Mouse (Mus musculus): ENCODE results near the gene H2-M3. TPM values are rescaled to one million over a fixed set of nuclear protein-coding genes. Genes with fewer than 3 reads are reported as not detected.
A peak's percentile ranks its signal among the peaks of the same experiment; 100 is the strongest.
"Not testable (repeated sequence)": the region's sequence is repeated elsewhere in the genome, so short reads cannot be mapped to it uniquely, and the experiment has no call there.

Gene H2-M3
- polyA plus RNA-seq (2014; fragmentation: Nextera tagmentation; extraction: Ambion mirVana) = 0.90 and 1.8 TPM in 2 replicates

DNA sequence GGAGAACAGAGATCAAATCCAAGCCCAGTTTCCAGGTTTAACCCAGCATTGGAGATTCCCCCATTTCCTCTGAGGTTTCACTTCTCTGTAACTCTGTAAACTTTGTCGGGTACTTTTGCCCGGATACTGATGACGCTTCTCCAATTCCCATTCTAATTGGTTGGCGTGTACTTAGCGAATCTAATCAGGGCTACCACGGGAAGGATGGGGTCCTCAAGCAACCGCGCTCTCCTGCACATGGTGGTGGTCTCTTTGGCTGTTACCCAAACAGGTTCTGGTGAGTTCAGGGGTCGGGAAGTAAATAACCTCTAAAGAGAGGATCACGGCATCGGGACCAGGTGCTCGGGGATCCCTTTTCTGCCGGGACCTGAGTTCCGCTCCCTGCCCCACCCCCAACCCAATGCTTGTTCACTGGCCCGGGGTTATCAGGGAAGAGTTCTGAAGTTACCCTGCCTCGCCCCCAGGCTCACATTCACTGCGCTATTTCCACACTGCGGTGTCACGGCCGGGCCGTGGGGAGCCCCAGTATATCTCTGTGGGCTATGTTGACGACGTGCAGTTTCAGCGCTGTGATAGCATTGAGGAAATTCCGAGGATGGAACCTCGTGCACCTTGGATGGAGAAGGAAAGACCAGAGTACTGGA, at the start of gene H2-M3:
Gene H2-M3 (plus strand): TSS at position 163 of the 644 bp plus-strand sequence.
- peak within 1 kb of the TSS; percentile 51 for H3K9ac ChIP-seq
- peak within 1 kb of the TSS; percentile 47 for H3K4me3 ChIP-seq (replicated peaks; ENCODE audit: low read length)
- peak within 1 kb of the TSS; percentile 94 for H3K4me2 ChIP-seq (replicated peaks)
- WGBS = 5% methylated on average over 26 of the region's 26 CpGs
- H3K36me3 ChIP-seq (replicated peaks; ENCODE audit: control insufficient read depth, insufficient read depth) = no peaks in the 10 kb centered on the region
- no peaks in the 10 kb centered on the region for H3K9me3 ChIP-seq (ENCODE audit: control insufficient read depth, low read length)
- no peak within 1 kb of the TSS for H3K27ac ChIP-seq
- H3K4me1 ChIP-seq (replicated peaks; ENCODE audit: control insufficient read depth, insufficient read depth, low read length) = no peaks in the 10 kb centered on the region
- peak; percentile 97 for ATAC-seq (ENCODE audit: low FRiP score)
- peak; percentile 99 for DNase-seq (ENCODE audit: low spot score)
- H3K27me3 ChIP-seq (ENCODE audit: control insufficient read depth, insufficient read depth, low read length) = peaks cover 4% of the 10 kb centered on the region; the same call in 1 of the 2 replicates

DNA sequence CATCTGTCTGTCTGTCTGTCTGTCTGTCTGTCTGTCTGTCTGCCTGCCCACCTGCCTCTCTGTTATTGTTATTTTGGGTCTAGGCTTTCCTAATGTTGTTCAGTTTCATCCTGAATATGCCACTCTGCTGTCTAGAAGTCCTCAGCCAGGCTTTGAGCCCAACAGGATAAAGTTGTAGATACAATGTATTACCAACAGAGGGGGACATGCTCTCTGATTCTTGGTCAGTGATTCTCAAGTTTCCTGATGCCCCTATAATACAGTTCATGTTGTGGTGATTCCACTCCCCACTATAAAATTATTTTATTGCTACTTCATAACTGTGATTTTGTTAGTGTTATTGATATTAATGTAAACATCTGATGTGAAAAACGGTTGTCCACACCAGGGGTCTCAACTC, 48.1 kb upstream of the H2-M3 start:
- H3K27ac ChIP-seq = no peak overlapping the region
- no peaks in the 10 kb centered on the region for H3K27me3 ChIP-seq (ENCODE audit: control insufficient read depth, insufficient read depth, low read length)
- H3K4me3 ChIP-seq (replicated peaks; ENCODE audit: low read length) = no peak overlapping the region
- DNase-seq (ENCODE audit: low spot score) (no peak), ATAC-seq (ENCODE audit: low FRiP score) (no peak)
- H3K9me3 ChIP-seq (ENCODE audit: control insufficient read depth, low read length) = no peaks in the 10 kb centered on the region
- 10% methylated on average over 1 of the region's 1 CpGs for WGBS
- H3K36me3 ChIP-seq (replicated peaks; ENCODE audit: control insufficient read depth, insufficient read depth) = no peaks in the 10 kb centered on the region
- H3K4me1 ChIP-seq (replicated peaks; ENCODE audit: control insufficient read depth, insufficient read depth, low read length) = no peaks in the 10 kb centered on the region
- H3K4me2 ChIP-seq (replicated peaks) = no peak overlapping the region
- H3K9ac ChIP-seq = no peak overlapping the region

DNA sequence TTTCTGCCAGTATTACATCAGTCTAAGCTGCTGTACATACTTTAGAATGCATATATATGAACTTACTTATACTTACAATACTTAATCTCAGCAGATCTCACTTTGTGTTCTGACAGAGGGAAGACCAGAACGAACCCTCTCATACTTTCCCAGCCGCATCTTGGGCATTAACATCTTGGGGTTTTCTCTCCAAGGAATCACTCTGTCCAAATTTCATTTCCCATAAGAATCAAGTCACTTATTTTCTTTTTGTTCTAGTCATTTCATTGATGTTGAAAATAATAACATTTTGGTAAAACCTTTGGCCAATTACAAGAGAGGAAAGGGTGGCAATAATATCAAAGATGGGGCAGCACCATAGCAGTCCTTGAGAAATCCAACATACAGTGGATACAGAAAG, 32.8 kb upstream of the H2-M3 start, which contains the start of gene Olfr97:
Gene Olfr97 (minus strand): TSS at position 101 of the 400 bp plus-strand sequence.
- not testable (repeated sequence) for DNase-seq (ENCODE audit: low spot score); H3K9ac ChIP-seq
- 94% methylated on average over 2 of the region's 2 CpGs for WGBS

DNA sequence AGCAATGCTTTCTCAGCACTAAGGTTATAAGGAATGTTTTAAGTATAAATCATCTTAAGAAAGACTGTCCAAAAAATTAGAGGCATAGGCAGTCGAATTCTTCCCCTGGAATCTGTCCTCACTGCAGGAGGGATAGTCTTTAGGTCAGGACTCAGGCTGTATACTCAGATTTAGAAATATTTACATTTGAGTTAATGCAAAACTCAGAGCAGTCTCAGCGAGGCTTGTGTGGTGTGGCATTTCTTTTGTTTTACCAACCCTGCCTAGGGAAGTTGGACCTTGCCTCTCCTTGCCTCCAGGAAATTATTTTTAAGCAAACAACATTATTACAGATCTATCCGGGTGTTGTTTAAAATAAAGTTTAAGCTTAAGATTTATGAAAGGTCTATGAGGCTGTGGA, 27.8 kb upstream of the H2-M3 start:
- no peaks in the 10 kb centered on the region for H3K9me3 ChIP-seq (ENCODE audit: control insufficient read depth, low read length)
- WGBS = 58% methylated on average over 3 of the region's 3 CpGs
- no peaks in the 10 kb centered on the region for H3K27me3 ChIP-seq (ENCODE audit: control insufficient read depth, insufficient read depth, low read length)
- DNase-seq (ENCODE audit: low spot score) (no peak), ATAC-seq (ENCODE audit: low FRiP score) (no peak)
- no peak overlapping the region for H3K27ac ChIP-seq
- H3K4me2 ChIP-seq (replicated peaks) = no peak overlapping the region
- no peaks in the 10 kb centered on the region for H3K36me3 ChIP-seq (replicated peaks; ENCODE audit: control insufficient read depth, insufficient read depth)
- no peaks in the 10 kb centered on the region for H3K4me1 ChIP-seq (replicated peaks; ENCODE audit: control insufficient read depth, insufficient read depth, low read length)
- H3K9ac ChIP-seq = no peak overlapping the region
- H3K4me3 ChIP-seq (replicated peaks; ENCODE audit: low read length) = no peak overlapping the region

More for the DNA sequence above, 32.8 kb upstream of the H2-M3 start, which contains the start of gene Olfr97:
- not testable (repeated sequence) for ATAC-seq (ENCODE audit: low FRiP score); H3K36me3 ChIP-seq (replicated peaks; ENCODE audit: control insufficient read depth, insufficient read depth); H3K27me3 ChIP-seq (ENCODE audit: control insufficient read depth, insufficient read depth, low read length); H3K4me2 ChIP-seq (replicated peaks); H3K4me1 ChIP-seq (replicated peaks; ENCODE audit: control insufficient read depth, insufficient read depth, low read length); H3K4me3 ChIP-seq (replicated peaks; ENCODE audit: low read length); H3K9me3 ChIP-seq (ENCODE audit: control insufficient read depth, low read length); H3K27ac ChIP-seq

- no peak overlapping the region for H3K27ac ChIP-seq
- no peak overlapping the region for H3K9ac ChIP-seq
- no peak overlapping the region for H3K4me2 ChIP-seq (replicated peaks)
- no peak for DNase-seq (ENCODE audit: low spot score)
- no peaks in the 10 kb centered on the region for H3K9me3 ChIP-seq (ENCODE audit: control insufficient read depth, low read length)
- no peaks in the 10 kb centered on the region for H3K36me3 ChIP-seq (replicated peaks; ENCODE audit: control insufficient read depth, insufficient read depth)
- 26% methylated on average over 5 of the region's 5 CpGs for WGBS
- H3K4me1 ChIP-seq (replicated peaks; ENCODE audit: control insufficient read depth, insufficient read depth, low read length) = no peaks in the 10 kb centered on the region
- H3K27me3 ChIP-seq (ENCODE audit: control insufficient read depth, insufficient read depth, low read length) = no peaks in the 10 kb centered on the region
- no peak for ATAC-seq (ENCODE audit: low FRiP score)
- H3K4me3 ChIP-seq (replicated peaks; ENCODE audit: low read length) = no peak overlapping the region
Observed at GRCm38 (mm10) chr17:37246715-37247114, 23.3 kb upstream of the H2-M3 start.

DNA sequence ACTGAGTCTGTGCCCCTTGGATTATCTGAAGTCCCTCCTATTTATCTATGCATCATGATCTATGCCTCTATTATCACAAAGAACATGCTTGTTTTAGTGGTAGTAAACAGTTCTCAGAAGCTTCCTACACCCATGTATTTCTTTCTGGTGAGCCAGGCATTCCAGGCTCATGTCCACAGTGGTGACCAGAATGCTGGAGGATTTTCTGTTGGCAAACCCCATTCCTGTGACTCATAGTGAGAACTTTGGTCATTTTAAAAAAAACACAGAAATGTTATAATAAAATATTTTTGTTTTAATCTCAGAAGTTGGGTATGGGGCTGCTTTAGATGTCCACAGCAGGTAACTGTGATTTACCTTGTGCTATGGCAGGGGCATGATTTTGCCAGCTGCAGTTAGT, 20.6 kb upstream of the H2-M3 start:
- Histone ChIP-seq H3K9ac (no peak overlapping the region), H3K27me3 (ENCODE audit: control insufficient read depth, insufficient read depth, low read length) (no peaks in the 10 kb centered on the region), H3K27ac (no peak overlapping the region), H3K36me3 (replicated peaks; ENCODE audit: control insufficient read depth, insufficient read depth) (no peaks in the 10 kb centered on the region), H3K4me3 (replicated peaks; ENCODE audit: low read length) (no peak overlapping the region), H3K4me2 (replicated peaks) (no peak overlapping the region), H3K4me1 (replicated peaks; ENCODE audit: control insufficient read depth, insufficient read depth, low read length) (no peaks in the 10 kb centered on the region), H3K9me3 (ENCODE audit: control insufficient read depth, low read length) (no peaks in the 10 kb centered on the region)
- no peak for ATAC-seq (ENCODE audit: low FRiP score)
- DNase-seq (ENCODE audit: low spot score) = no peak

- ATAC-seq (ENCODE audit: low FRiP score) = no peak
- H3K4me1 ChIP-seq (replicated peaks; ENCODE audit: control insufficient read depth, insufficient read depth, low read length) = no peaks in the 10 kb centered on the region
- no peak for DNase-seq (ENCODE audit: low spot score)
- H3K27ac ChIP-seq = no peak overlapping the region
- no peaks in the 10 kb centered on the region for H3K36me3 ChIP-seq (replicated peaks; ENCODE audit: control insufficient read depth, insufficient read depth)
- 19% methylated on average over 1 of the region's 1 CpGs for WGBS
- H3K9ac ChIP-seq = no peak overlapping the region
- H3K4me2 ChIP-seq (replicated peaks) = no peak overlapping the region
- H3K9me3 ChIP-seq (ENCODE audit: control insufficient read depth, low read length) = no peaks in the 10 kb centered on the region
- no peaks in the 10 kb centered on the region for H3K27me3 ChIP-seq (ENCODE audit: control insufficient read depth, insufficient read depth, low read length)
- H3K4me3 ChIP-seq (replicated peaks; ENCODE audit: low read length) = no peak overlapping the region
Observed at GRCm38 (mm10) chr17:37250544-37250943, 19.5 kb upstream of the H2-M3 start.

DNA sequence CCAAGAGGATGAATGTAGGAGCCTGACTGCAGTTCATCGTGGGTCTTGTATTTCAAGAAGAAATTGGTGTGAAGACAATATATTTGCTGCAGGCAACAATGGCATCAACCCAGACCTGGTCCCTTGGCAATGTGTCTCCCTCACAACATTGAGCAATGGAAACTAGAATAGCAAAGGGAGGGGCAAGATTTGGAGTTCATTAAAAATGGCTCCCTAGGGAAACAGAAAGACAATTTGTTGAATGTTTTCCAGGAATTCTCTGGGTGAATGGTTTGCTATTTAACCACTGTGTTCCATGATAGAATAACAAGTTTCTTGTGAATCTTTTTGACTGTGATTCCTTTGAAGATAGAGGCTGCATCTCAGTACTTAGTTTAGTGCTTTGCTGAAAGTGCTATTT, 6.4 kb upstream of the H2-M3 start, which contains the start of gene Olfr98:
Gene Olfr98 (minus strand): TSS at position 124 of the 400 bp plus-strand sequence.
- 81% methylated on average over 1 of the region's 1 CpGs for WGBS
- H3K4me2 ChIP-seq (replicated peaks) = no peak within 1 kb of the TSS

GRCm38 (mm10) chr17:37270702-37271092, 677 bp downstream of the H2-M3 start:
- Histone ChIP-seq H3K36me3 (replicated peaks; ENCODE audit: control insufficient read depth, insufficient read depth) (no peaks in the 10 kb centered on the region), H3K4me2 (replicated peaks) (peak overlapping the region; percentile 94), H3K4me1 (replicated peaks; ENCODE audit: control insufficient read depth, insufficient read depth, low read length) (no peaks in the 10 kb centered on the region), H3K27ac (no peak overlapping the region), H3K27me3 (ENCODE audit: control insufficient read depth, insufficient read depth, low read length) (peaks cover 4% of the 10 kb centered on the region; the same call in 1 of the 2 replicates), H3K4me3 (replicated peaks; ENCODE audit: low read length) (peak overlapping the region; percentile 47), H3K9ac (peak overlapping the region; percentile 51), H3K9me3 (ENCODE audit: control insufficient read depth, low read length) (no peaks in the 10 kb centered on the region)
- ATAC-seq (ENCODE audit: low FRiP score) = no peak
- no peak for DNase-seq (ENCODE audit: low spot score)
- 68% methylated on average over 8 of the region's 8 CpGs for WGBS

More for the DNA sequence above, 6.4 kb upstream of the H2-M3 start, which contains the start of gene Olfr98:
- no peaks in the 10 kb centered on the region for H3K4me1 ChIP-seq (replicated peaks; ENCODE audit: control insufficient read depth, insufficient read depth, low read length)
- no peaks in the 10 kb centered on the region for H3K9me3 ChIP-seq (ENCODE audit: control insufficient read depth, low read length)
- no peak within 1 kb of the TSS for H3K4me3 ChIP-seq (replicated peaks; ENCODE audit: low read length)
- no peaks in the 10 kb centered on the region for H3K27me3 ChIP-seq (ENCODE audit: control insufficient read depth, insufficient read depth, low read length)
- no peaks in the 10 kb centered on the region for H3K36me3 ChIP-seq (replicated peaks; ENCODE audit: control insufficient read depth, insufficient read depth)
- no peak within 1 kb of the TSS for H3K27ac ChIP-seq
- ATAC-seq (ENCODE audit: low FRiP score) = no peak
- DNase-seq (ENCODE audit: low spot score) = no peak
- no peak within 1 kb of the TSS for H3K9ac ChIP-seq

All from hindbrain, embryonic 14.5 days (tissue).